Mouse (Mus musculus) left cerebral cortex, adult 18-20 months (tissue): ENCODE data around the gene Abcb5. TPM values are rescaled to one million over a fixed set of nuclear protein-coding genes. Genes with fewer than 3 reads are reported as not detected.

Experiments used
- total RNA-seq, 2 experiments: library from RNA; stranded (reverse); gene quantifications; 2 replicates each; pipeline ENCODE4 v1.2.3; 2021

Abcb5 gene
- total RNA-seq, 2 experiments from 2014 or later: not detected

Other genes with a start within 250 kb of the Abcb5 start
- 1 to 10 TPM; 1.7 to 1.9 TPM for gene Sp8, start 120.1 kb downstream of the Abcb5 start, total RNA-seq